Mouse (Mus musculus) natural killer cell, adult 2 months (primary cell): ENCODE data around the gene Ankrd26.
"Not testable (repeated sequence)": the region's sequence is repeated elsewhere in the genome, so short reads cannot be mapped to it uniquely, and the experiment has no call there.

ENCODE experiments used
- DNase-seq, 2 experiments: peaks; one replicate each; pipeline ENCODE4 v3.0.0; 2022; ENCODE audit warnings: low spot score in 2 of 2

The Ankrd26 gene

GRCm38 (mm10) chr6:118561745-118562609 lies at the start of gene Ankrd26:
TSS of gene Ankrd26 (minus strand) at chr6:118562226.
- DNase-seq, result peak; percentile 87 to 89

- no peak for DNase-seq
Measured at GRCm38 (mm10) chr6:118608906-118609305, 46.9 kb upstream of the Ankrd26 start.

- DNase-seq, result no peak
Measured at GRCm38 (mm10) chr6:118605974-118606373, 43.9 kb upstream of the Ankrd26 start.

- DNase-seq, result no peak
Measured at GRCm38 (mm10) chr6:118603825-118604224, 41.8 kb upstream of the Ankrd26 start.

GRCm38 (mm10) chr6:118595681-118596055 lies 33.6 kb upstream of the Ankrd26 start:
- no peak for DNase-seq

GRCm38 (mm10) chr6:118594833-118595680 lies 33.0 kb upstream of the Ankrd26 start:
- DNase-seq, result no peak

- no peak for DNase-seq
Measured at GRCm38 (mm10) chr6:118594070-118594469, 32.0 kb upstream of the Ankrd26 start.

GRCm38 (mm10) chr6:118593377-118594061 lies 31.5 kb upstream of the Ankrd26 start:
- peak in 1 of 2 experiments; percentile 24 for DNase-seq

- peak in 1 of 2 experiments; percentile 9 for DNase-seq
Measured at GRCm38 (mm10) chr6:118592662-118593376, 30.8 kb upstream of the Ankrd26 start.

GRCm38 (mm10) chr6:118578741-118579140 lies 16.7 kb upstream of the Ankrd26 start:
- not testable (repeated sequence) for DNase-seq

GRCm38 (mm10) chr6:118574351-118574750 lies 12.3 kb upstream of the Ankrd26 start:
- DNase-seq, result no peak

- DNase-seq, result no peak
Measured at GRCm38 (mm10) chr6:118567816-118568215, 5.8 kb upstream of the Ankrd26 start.

- no peak for DNase-seq
Measured at GRCm38 (mm10) chr6:118561225-118561624, 801 bp downstream of the Ankrd26 start.

GRCm38 (mm10) chr6:118538627-118539026 lies 23.4 kb downstream of the Ankrd26 start:
- DNase-seq, result no peak

GRCm38 (mm10) chr6:118537201-118537600 lies 24.8 kb downstream of the Ankrd26 start:
- not testable (repeated sequence) for DNase-seq

GRCm38 (mm10) chr6:118535321-118535720 lies 26.7 kb downstream of the Ankrd26 start:
- no peak for DNase-seq

GRCm38 (mm10) chr6:118533381-118533780 lies 28.6 kb downstream of the Ankrd26 start:
- no peak for DNase-seq

GRCm38 (mm10) chr6:118520668-118521067 lies 41.4 kb downstream of the Ankrd26 start:
- DNase-seq, result no peak

GRCm38 (mm10) chr6:118513335-118514012 lies 48.6 kb downstream of the Ankrd26 start:
- no peak for DNase-seq

GRCm38 (mm10) chr6:118499010-118499409 lies 63.0 kb downstream of the Ankrd26 start:
- no peak for DNase-seq

- DNase-seq, result no peak
Measured at GRCm38 (mm10) chr6:118482125-118482524, 79.9 kb downstream of the Ankrd26 start.
